Mouse (Mus musculus): Measurements from ENCODE around the gene Rcan2.
"Not testable (repeated sequence)": the region's sequence is repeated elsewhere in the genome, so short reads cannot be mapped to it uniquely, and the experiment has no call there.

Gene Rcan2

DNA sequence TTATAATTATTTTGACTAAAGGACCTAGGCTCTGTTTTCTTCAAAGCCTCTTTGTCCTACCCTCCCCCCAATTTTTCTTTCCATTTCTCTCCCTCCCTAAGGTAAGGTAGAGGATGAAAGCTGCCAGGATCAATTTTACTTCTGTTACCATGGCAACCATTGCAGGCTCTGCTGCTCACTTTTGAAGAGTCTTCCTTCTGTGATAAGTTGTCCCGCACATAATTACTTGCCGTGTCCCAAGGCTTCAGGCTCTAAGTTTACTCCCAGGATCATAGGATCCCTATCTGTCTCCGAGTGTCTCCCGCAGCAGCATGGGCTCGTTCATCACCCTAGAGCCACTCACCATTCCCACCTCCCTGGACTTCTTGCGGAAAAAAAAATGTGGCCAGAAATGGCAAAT lies 21.1 kb downstream of the Rcan2 start:
- in situ Hi-C loops (cut with MboI; ENCODE audit: low pct_unique_long_range_greater_than_20kb in 1 of 2, low sequenced_read_pairs in 2 of 2, unreplicated experiment in 1 of 2) = no loop called here

DNA sequence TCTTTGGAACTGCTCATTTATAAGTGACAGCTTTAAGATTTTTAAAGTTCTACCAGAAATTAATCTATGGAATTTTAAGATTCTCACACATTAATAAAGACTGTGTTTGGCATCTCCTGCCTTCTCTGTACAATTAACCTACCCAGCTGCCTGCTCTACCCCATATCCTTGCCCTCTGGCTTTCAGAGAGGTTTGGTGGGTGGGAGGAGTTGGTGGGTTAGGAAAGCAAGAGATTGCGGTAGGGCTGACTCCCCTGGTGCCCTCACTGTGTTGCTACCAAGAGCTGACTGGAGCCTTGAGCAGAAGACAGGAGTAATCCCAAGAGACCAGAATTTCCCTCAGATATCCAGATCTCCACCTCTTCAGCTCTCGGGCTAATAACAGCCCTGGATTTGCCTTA lies 21.5 kb downstream of the Rcan2 start:
- in situ Hi-C loops (cut with MboI; ENCODE audit: low pct_unique_long_range_greater_than_20kb in 1 of 2, low sequenced_read_pairs in 2 of 2, unreplicated experiment in 1 of 2) = no loop called here

DNA sequence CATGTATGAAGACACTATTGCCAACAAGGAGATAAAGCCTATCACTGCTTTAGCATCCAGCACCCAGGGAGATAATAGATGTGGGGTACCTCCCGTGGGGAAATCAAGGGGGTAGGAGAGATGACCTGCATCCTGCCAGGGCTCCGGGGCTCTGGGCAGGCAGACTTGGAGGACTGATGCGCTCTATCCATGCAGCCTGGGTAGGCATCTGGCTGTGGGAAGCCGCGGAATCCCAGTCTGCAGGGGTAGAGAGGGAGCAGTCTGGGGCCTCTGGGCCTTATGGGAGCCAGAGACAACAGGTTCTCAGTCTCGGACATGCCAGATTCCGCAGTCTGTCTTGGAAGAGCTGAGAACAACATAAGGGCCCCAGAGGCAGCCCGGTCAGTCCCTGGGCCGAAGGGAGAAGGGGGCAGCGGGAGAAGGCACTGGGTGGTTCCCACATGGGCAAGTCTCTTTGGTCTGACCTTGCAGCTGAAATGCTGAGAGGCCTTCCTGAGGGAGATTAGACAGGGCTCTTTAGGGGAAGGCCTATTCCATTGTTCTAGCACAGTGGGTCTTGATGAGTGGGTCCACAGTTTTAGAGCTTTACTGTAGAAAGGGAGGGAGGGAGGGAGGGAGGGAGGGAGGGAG lies 23.7 kb downstream of the Rcan2 start:
- in situ Hi-C loops (cut with MboI; ENCODE audit: low pct_unique_long_range_greater_than_20kb in 1 of 2, low sequenced_read_pairs in 2 of 2, unreplicated experiment in 1 of 2) = no loop called here

DNA sequence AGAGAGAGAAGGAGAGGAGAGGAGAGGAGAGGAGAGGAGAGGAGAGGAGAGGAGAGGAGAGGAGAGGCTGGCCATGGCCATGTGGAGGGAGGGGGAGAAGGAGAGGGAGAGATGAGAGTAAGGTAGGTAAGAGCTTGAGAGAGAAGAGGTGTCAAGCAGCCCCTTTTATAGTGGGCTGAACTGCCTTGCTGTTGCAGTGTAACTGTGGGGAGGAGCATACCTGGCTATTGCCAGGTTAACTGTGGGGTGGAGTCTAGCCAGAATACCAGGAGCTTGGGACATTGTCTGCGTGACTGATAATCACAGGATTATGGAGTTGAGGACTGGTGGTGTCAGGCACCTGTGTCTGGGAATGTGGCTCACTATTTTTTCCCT lies 24.2 kb downstream of the Rcan2 start:
- in situ Hi-C loops (cut with MboI; ENCODE audit: low pct_unique_long_range_greater_than_20kb in 1 of 2, low sequenced_read_pairs in 2 of 2, unreplicated experiment in 1 of 2) = not testable (repeated sequence)

DNA sequence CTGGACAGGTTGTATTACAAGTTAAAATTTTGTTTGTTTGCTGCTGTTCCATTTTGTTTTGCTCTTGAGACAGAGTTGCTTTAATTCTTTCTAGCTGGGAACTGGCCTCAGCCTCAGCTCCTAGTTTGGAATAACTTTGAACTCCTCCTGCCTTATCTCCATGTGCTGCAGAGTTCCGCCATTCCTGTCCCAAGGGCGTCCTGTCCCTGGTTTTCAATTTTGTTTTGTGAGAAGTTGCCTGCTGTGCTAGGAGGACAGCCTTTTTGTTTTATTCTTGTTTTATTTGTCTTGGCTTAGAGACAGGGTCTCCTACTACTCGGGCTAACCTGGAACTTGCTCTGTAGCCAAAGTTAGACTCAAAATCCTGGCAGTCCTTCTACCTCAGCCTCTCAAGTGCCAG lies 26.1 kb downstream of the Rcan2 start:
- in situ Hi-C loops (cut with MboI; ENCODE audit: low pct_unique_long_range_greater_than_20kb in 1 of 2, low sequenced_read_pairs in 2 of 2, unreplicated experiment in 1 of 2) = no loop called here

DNA sequence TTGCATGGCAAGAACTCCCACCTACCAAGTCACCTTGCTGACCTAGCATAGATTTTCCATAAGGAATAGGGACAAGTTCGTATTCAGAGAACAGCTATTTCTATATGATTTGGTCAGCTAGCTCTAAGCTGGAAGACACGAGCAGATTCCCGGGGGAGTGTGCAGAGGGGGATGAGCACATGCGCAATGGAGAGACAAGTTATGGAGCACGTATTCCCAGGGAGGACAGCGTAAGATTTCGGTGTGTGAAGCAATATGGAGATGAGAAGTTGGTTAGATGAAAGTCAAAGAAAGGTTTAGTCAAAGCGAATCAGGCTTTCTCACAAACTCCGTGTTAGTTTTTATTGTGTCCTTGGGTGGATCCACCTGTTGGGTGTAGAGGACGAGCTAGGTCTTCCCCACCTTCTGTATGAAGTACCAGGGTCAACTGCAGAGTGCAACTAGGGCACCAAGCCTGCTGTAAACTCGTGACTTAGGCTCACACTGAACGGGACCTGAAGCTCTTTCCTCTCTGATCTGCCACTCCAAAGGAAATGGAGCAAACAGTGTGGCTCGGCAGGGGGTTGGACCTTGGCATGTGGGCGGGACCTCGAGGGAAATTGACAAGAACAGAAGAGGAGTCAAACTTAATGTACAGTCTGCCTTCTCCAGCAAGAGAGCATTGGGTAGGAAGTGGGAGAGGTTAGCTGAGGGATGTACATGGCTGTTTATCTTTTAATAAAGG lies 31.4 kb downstream of the Rcan2 start:
- in situ Hi-C loops (cut with MboI; ENCODE audit: low pct_unique_long_range_greater_than_20kb in 1 of 2, low sequenced_read_pairs in 2 of 2, unreplicated experiment in 1 of 2) = no loop called here

DNA sequence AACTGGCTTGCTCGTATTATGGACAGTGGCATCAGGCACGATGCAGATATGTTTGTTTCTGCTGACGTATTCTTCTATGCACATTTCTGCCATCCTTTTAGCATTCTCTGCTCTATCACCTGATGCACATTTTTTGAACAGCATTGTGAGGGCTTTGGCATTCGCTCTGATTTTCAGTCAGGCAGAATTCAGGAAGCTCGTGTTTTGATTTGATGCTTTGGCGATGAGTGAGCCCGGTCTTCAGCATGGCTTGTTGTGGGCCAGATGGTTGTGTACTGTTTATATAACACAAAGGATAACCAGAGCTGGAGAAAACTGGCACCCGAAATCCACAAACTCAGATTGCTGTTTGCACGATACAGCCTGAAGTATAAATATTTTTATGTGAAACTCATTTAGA lies 39.1 kb downstream of the Rcan2 start:
- in situ Hi-C loops (cut with MboI; ENCODE audit: low pct_unique_long_range_greater_than_20kb in 1 of 2, low sequenced_read_pairs in 2 of 2, unreplicated experiment in 1 of 2) = no loop called here

DNA sequence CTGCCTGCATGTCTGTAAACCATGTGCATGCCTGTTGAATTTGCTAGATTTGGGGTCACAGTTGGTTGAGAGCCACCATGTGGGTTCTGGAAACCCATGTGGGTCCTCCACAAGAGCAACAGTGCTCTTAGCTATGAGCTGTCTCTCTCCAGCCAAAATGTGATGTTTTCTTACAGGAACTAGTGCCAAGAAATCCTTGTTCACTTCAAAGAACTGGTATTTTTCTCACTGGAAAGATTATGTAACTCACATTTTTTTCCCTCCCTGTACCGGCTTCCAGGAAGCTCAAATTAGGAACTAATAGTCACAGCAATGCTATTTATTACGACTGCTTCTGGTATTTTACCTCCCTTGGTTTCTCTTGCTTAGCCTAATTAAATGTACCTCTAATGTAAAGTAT lies 45.6 kb downstream of the Rcan2 start:
- in situ Hi-C loops (cut with MboI; ENCODE audit: low pct_unique_long_range_greater_than_20kb in 1 of 2, low sequenced_read_pairs in 2 of 2, unreplicated experiment in 1 of 2) = no loop called here

DNA sequence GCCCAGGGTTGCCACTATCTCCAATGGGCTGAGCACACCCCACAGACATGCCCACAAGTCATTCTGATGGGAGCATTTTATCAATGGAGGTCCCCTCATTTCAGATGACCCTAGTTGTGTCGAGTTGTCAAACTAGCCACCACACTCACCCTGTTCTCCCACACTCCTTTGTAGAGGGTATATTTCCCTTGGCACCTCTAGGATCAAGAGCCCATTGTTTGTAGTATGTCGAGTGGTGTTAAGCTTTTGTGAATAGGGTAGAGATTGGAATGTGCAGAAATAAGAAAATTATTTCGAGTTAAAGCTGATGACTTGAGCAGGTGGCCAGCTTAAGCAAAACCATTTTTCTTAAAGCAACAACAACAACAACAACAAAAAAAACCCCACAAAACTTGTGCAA lies 47.8 kb downstream of the Rcan2 start:
- in situ Hi-C loops (cut with MboI; ENCODE audit: low pct_unique_long_range_greater_than_20kb in 1 of 2, low sequenced_read_pairs in 2 of 2, unreplicated experiment in 1 of 2) = no loop called here

DNA sequence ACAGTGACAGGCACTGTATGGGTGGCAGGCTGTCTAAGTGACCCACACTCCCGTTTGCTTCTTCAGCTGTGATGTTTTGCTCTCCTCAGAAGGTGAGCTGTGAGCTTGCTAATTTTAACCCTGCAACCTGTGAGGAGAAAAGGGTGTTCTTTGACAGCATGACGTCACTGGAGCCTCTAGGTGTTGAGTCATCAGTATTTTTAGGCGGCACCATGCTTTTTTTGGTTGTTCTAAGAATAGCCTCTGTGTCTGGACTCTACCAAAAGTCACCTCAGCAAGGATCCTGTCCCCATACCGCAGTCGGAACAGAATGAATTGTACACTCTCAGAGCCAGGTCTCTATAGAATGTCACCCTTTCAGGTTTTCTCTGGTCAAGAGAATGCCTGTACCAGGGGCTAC lies 54.0 kb downstream of the Rcan2 start:
- in situ Hi-C loops (cut with MboI; ENCODE audit: low pct_unique_long_range_greater_than_20kb in 1 of 2, low sequenced_read_pairs in 2 of 2, unreplicated experiment in 1 of 2) = no loop called here

DNA sequence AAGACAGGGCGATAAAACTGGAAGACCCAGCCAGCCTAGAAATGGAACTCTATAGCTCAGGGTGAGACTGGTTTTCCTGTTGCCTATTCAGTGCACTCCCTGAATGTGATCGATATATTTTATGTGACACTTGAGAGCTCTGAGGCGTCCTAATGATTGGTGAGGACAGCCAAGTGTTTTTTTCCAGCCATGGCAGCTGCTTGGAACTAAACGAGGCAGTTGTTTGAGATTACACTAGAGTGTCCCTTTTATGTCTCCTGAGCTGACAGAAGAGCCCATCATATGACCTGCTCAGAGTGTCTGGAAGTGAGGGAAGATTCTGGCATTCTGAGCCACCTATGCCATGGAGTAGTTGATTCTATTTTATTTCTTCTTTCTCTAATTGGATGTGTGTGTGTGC lies 54.9 kb downstream of the Rcan2 start:
- in situ Hi-C loops (cut with MboI; ENCODE audit: low pct_unique_long_range_greater_than_20kb in 1 of 2, low sequenced_read_pairs in 2 of 2, unreplicated experiment in 1 of 2) = no loop called here

DNA sequence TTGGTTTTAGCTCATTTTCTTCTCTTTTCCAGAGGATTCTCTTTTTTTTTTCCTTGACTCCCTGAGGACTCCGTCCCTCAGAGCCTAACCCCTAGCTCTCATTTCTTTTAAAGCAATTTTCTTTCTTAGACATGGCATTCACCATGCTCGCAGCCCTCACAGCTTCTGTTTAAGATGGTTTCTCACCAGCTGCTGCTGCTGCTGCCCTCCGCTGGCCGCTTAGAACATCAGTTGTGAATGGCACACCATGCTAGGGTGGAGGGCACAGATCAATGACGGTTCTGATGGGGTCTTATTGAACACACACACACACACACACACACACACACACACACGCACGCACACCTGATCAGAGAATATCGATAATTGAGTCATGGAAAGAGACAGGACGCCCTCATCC lies 67.7 kb downstream of the Rcan2 start:
- in situ Hi-C loops (cut with MboI; ENCODE audit: low pct_unique_long_range_greater_than_20kb in 1 of 2, low sequenced_read_pairs in 2 of 2, unreplicated experiment in 1 of 2) = loop anchor here in 1 of 2 experiments (5.0 kb wide), 1 partner anchor 167 kb away; no protein-coding TSS in a partner anchor

DNA sequence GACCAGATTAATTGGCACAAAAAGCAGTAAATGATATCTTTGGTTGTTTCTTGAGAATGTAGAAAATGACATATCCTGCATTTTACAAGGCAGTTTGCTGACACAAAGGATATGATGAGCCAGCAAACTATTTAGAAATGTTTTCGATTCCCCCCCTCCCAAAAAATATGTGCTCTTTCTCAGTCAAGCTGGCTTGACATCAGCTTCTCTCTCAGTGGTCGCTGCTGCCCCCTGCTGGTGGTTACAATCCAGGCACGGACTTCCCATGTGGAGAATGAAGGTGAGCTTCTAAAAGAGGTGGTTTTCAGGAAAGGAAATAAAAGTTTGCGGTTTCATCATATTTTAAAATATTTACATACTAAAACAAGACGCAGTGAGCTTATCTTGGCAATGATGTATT lies 68.5 kb downstream of the Rcan2 start:
- in situ Hi-C loops (cut with MboI; ENCODE audit: low pct_unique_long_range_greater_than_20kb in 1 of 2, low sequenced_read_pairs in 2 of 2, unreplicated experiment in 1 of 2) = loop anchor here (5.0 to 10.0 kb wide), 3 partner anchors 165 to 175 kb away; no protein-coding TSS in a partner anchor

DNA sequence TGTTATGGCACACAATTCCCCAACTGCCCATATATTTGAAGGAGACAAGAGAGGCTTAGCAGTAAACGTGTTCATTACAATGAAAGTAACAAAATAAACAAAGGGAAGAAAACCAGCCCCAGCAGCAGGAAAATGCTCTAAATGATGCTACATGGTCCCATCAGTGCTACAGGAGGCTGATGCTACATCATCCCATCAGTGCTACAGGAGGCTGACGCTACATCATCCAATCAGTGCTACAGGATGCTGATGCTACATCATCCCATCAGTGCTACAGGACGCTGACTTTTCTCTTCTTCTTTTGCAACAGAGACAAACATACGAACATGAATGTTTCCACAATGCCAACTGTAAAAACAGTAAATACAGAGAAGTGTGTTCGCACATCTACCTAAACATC lies 73.3 kb downstream of the Rcan2 start:
- in situ Hi-C loops (cut with MboI; ENCODE audit: low pct_unique_long_range_greater_than_20kb in 1 of 2, low sequenced_read_pairs in 2 of 2, unreplicated experiment in 1 of 2) = loop anchor here in 1 of 2 experiments (10.0 kb wide), 2 partner anchors 170 kb away; no protein-coding TSS in a partner anchor

DNA sequence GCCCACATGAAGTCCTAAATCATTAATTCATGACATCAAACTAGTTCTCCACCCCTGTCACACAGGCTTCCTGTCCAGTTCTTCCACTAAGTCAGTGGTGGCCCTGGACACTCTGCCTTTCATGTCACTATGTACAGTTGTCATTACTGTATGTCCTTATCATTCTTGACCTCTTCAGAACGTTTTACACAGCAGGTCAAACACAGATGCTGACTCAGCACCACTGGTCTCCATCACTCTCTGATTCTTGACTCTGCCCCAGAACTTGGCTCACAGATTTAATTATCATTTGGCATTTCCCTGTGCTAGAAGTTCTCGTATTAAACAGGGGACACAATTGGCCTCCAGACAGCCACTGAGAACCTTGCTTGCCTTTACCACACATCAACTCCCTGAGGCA lies 76.3 kb downstream of the Rcan2 start:
- in situ Hi-C loops (cut with MboI; ENCODE audit: low pct_unique_long_range_greater_than_20kb in 1 of 2, low sequenced_read_pairs in 2 of 2, unreplicated experiment in 1 of 2) = loop anchor here (10.0 to 25.0 kb wide), 3 partner anchors 167 to 260 kb away; no protein-coding TSS in a partner anchor

DNA sequence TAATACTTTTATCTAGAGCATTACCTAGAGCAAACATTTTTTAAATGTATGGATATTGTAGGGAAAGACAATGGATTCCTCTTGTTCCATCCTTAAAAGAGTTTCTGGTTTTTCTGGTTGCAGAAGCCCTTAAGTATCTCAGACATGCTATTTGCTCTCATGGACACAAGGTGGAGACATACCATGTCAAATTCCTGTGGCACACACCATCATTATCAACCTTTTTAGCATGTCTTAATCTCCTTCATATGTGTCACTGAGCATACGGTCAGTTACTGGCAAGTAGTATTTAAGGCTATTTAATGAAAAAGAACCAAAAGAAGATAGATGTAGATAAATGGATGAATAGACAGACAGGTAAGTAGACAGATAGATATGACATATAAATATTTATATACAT lies 81.9 kb downstream of the Rcan2 start:
- in situ Hi-C loops (cut with MboI; ENCODE audit: low pct_unique_long_range_greater_than_20kb in 1 of 2, low sequenced_read_pairs in 2 of 2, unreplicated experiment in 1 of 2) = loop anchor here in 1 of 2 experiments (10.0 to 25.0 kb wide), 2 partner anchors 152 to 254 kb away; no protein-coding TSS in a partner anchor

DNA sequence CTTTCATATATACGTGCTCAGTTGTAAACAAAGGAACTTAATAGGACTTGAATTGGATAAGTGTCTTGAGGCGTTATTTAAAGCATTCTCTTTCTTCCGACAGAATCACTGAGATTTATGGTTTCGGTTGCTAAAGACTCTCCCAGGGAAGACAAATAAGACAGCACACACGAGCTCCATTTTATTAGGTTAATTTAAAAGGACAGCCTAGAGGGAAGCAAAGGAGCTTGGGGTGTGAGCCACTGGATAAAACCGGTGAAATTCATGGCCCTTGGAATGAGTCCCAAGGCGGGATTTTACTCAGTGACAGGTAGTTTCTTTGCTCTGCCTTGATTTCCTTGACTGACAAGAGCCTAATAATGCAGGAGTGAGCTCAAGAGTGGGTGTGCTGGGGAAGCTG lies 85.1 kb downstream of the Rcan2 start:
- in situ Hi-C loops (cut with MboI; ENCODE audit: low pct_unique_long_range_greater_than_20kb in 1 of 2, low sequenced_read_pairs in 2 of 2, unreplicated experiment in 1 of 2) = loop anchor here in 1 of 2 experiments (10.0 to 25.0 kb wide), 2 partner anchors 149 to 251 kb away; no protein-coding TSS in a partner anchor

DNA sequence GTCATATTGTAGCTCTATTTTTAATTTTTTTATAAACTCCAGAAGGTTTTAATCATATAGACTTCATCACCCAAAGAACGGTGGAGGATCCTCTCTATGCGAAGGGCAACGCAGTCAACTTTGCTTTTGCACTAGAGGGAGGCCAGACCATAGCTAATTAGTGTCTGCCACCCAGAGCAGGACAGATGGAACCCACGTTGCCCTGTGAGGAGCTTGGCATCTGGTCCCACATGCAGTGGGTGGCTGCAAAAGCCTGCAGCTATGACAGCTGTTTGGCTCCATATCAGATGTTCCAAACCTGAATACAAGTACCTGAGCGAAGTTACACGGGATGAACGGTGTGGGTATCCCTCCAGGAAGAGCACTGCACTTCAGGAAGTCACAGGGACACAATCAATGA lies 86.8 kb downstream of the Rcan2 start:
- in situ Hi-C loops (cut with MboI; ENCODE audit: low pct_unique_long_range_greater_than_20kb in 1 of 2, low sequenced_read_pairs in 2 of 2, unreplicated experiment in 1 of 2) = loop anchor here in 1 of 2 experiments (10.0 to 25.0 kb wide), 2 partner anchors 147 to 249 kb away; no protein-coding TSS in a partner anchor

DNA sequence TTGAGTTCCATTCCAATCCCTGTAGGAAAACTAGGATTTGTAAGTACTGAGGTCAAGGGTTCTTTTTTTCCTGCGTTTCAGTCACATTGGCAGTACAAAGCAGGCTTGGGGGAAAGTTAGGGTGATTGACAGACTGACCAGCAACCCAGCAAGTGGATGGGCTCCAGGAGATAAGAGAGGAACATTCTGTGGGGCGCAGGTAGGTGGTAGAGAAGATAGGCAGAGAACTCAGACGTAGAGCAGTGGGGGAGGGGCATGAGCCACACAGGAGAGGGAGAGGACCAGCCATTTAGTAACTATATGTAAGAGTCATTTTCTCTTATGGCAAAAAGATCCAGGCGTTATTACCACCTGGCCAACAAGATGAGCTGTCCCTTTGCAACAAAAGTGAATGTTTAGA lies 96.2 kb downstream of the Rcan2 start:
- in situ Hi-C loops (cut with MboI; ENCODE audit: low pct_unique_long_range_greater_than_20kb in 1 of 2, low sequenced_read_pairs in 2 of 2, unreplicated experiment in 1 of 2) = loop anchor here in 1 of 2 experiments (25.0 kb wide), 1 partner anchor 240 kb away; no protein-coding TSS in a partner anchor

Measured in mouse embryonic stem cell (cell line).